Mouse (Mus musculus): ENCODE data around the gene Pnmal2.

Gene Pnmal2

GRCm38 (mm10) chr7:16987541-16988149 is 43.2 kb downstream of the Pnmal2 start:
- no peak for DNase-seq

- no peak for DNase-seq
Observed at GRCm38 (mm10) chr7:16988405-16988804, 43.9 kb downstream of the Pnmal2 start.

GRCm38 (mm10) chr7:16990006-16990744 is 45.7 kb downstream of the Pnmal2 start:
- DNase-seq: no peak

GRCm38 (mm10) chr7:16991681-16992450 is 47.4 kb downstream of the Pnmal2 start:
- no peak for DNase-seq

- DNase-seq: no peak
Observed at GRCm38 (mm10) chr7:16992451-16992807, 47.9 kb downstream of the Pnmal2 start, which contains the start of gene Ccdc8. Gene Ccdc8 (plus strand): TSS chr7:16992708.

GRCm38 (mm10) chr7:16993651-16994399 is 49.3 kb downstream of the Pnmal2 start:
- DNase-seq: no peak

GRCm38 (mm10) chr7:16994400-16994799 is 49.9 kb downstream of the Pnmal2 start:
- no peak for DNase-seq

GRCm38 (mm10) chr7:16995345-16995744 is 50.9 kb downstream of the Pnmal2 start:
- DNase-seq: no peak

Data from cerebellum, adult 9-10 months (tissue).